ENCODE assay signal across 18 mouse cellular contexts in genomic region chr11:60367256-60367655, GRCm38 (mm10). TPM values are rescaled to one million over a fixed set of nuclear protein-coding genes. Genes with fewer than 3 reads are reported as not detected.
DNase-seq lines count a peak whose midpoint lies in the region; ATAC-seq and TF ChIP-seq lines count a peak whose summit lies in the region.
"Had no signal": no experiment of that assay in that cellular context is flagged by ENCODE, and none has a peak within 500 bp of the region (broad histone marks: within the 10 kb centered on the region; RNA-seq: fewer than 3 reads in every experiment).

No protein-coding gene starts in this region.

- ATAC-seq in intestine, postnatal 0 days, result no peak
- no peak for ATAC-seq in intestine, embryonic 16.5 days
- ATAC-seq in midbrain, postnatal 0 days (ENCODE audit: low FRiP score), result no peak
- ATAC-seq in embryonic facial prominence, embryonic 12.5 days (ENCODE audit: insufficient number of reproducible peaks, insufficient read depth, low FRiP score, low TSS enrichment), result no peak
- no peak for ATAC-seq in monocyte, adult 5-6 weeks (replicated peaks; ENCODE audit: insufficient number of reproducible peaks, low FRiP score, low TSS enrichment, poor library complexity, severe bottlenecking)
- ATAC-seq: forebrain, embryonic 15.5 days; Patski had no signal

- no peak for DNase-seq in midbrain, postnatal 0 days (ENCODE audit: low spot score)
- no peak for DNase-seq in midbrain, embryonic 10.5 days (ENCODE audit: low spot score)
- no peak for DNase-seq in retina, postnatal 1 day
- DNase-seq in testis, postnatal 10 days (ENCODE audit: low spot score), result no peak
- DNase-seq: cerebellum, adult 11 months; gastrocnemius, postnatal 10 days; heart, postnatal 4 days; right cerebral cortex, postnatal 4 days; thymus, adult 2 months had no signal

- no peak overlapping the region for H3K9ac ChIP-seq in intestine, postnatal 0 days (ENCODE audit: low read depth, low read length)
- H3K9ac ChIP-seq in intestine, embryonic 16.5 days (ENCODE audit: low read depth, low read length), result no peak overlapping the region
- no peak overlapping the region for H3K9ac ChIP-seq in midbrain, postnatal 0 days (replicated peaks; ENCODE audit: low read length, poor library complexity, severe bottlenecking)
- no peak overlapping the region for H3K9ac ChIP-seq in embryonic facial prominence, embryonic 12.5 days
- H3K9ac ChIP-seq: forebrain, embryonic 15.5 days; kidney, embryonic 15.5 days had no signal

- WGBS in intestine, postnatal 0 days, result 57% methylated on average over 3 of the region's 3 CpGs
- 63% methylated on average over 3 of the region's 3 CpGs for WGBS in intestine, embryonic 16.5 days
- 82% methylated on average over 3 of the region's 3 CpGs for WGBS in midbrain, postnatal 0 days
- WGBS in midbrain, embryonic 10.5 days, result 83% methylated on average over 3 of the region's 3 CpGs
- WGBS in embryonic facial prominence, embryonic 12.5 days, result 73% methylated on average over 3 of the region's 3 CpGs

- no peak overlapping the region for H3K4me3 ChIP-seq in intestine, postnatal 0 days (ENCODE audit: low read depth, low read length)
- no peak overlapping the region for H3K4me3 ChIP-seq in intestine, embryonic 16.5 days (ENCODE audit: low read length)
- no peak overlapping the region for H3K4me3 ChIP-seq in midbrain, postnatal 0 days (ENCODE audit: low read depth, low read length)
- H3K4me3 ChIP-seq in midbrain, embryonic 10.5 days, result no peak overlapping the region
- no peak overlapping the region for H3K4me3 ChIP-seq in embryonic facial prominence, embryonic 12.5 days
- H3K4me3 ChIP-seq: forebrain, embryonic 15.5 days; kidney, embryonic 15.5 days; neural tube, embryonic 13.5 days had no signal

- H3K9me3 ChIP-seq in intestine, postnatal 0 days (ENCODE audit: control insufficient read depth), result no peaks in the 10 kb centered on the region
- no peaks in the 10 kb centered on the region for H3K9me3 ChIP-seq in intestine, embryonic 16.5 days (ENCODE audit: control insufficient read depth, low read length)
- H3K9me3 ChIP-seq in midbrain, postnatal 0 days (ENCODE audit: low read length), result no peaks in the 10 kb centered on the region
- H3K9me3 ChIP-seq in midbrain, embryonic 10.5 days (replicated peaks), result no peaks in the 10 kb centered on the region
- no peaks in the 10 kb centered on the region for H3K9me3 ChIP-seq in embryonic facial prominence, embryonic 12.5 days
- H3K9me3 ChIP-seq: forebrain, embryonic 15.5 days; heart, embryonic 10.5 days; kidney, embryonic 15.5 days; neural tube, embryonic 13.5 days had no signal

- no peaks in the 10 kb centered on the region for H3K27me3 ChIP-seq in intestine, postnatal 0 days (replicated peaks; ENCODE audit: control insufficient read depth, insufficient read depth, low read length)
- no peaks in the 10 kb centered on the region for H3K27me3 ChIP-seq in intestine, embryonic 16.5 days (replicated peaks; ENCODE audit: control insufficient read depth, insufficient read depth, low read length)
- no peaks in the 10 kb centered on the region for H3K27me3 ChIP-seq in midbrain, postnatal 0 days (ENCODE audit: insufficient read depth, low read length)
- no peaks in the 10 kb centered on the region for H3K27me3 ChIP-seq in midbrain, embryonic 10.5 days (ENCODE audit: low read depth, poor library complexity, severe bottlenecking)
- H3K27me3 ChIP-seq in embryonic facial prominence, embryonic 12.5 days, result no peaks in the 10 kb centered on the region
- H3K27me3 ChIP-seq: forebrain, embryonic 15.5 days; kidney, embryonic 15.5 days; neural tube, embryonic 13.5 days; Patski had no signal

- no peak overlapping the region for H3K4me2 ChIP-seq in intestine, postnatal 0 days (replicated peaks; ENCODE audit: low read depth)
- no peak overlapping the region for H3K4me2 ChIP-seq in intestine, embryonic 16.5 days (ENCODE audit: low read depth, low read length)
- H3K4me2 ChIP-seq in midbrain, postnatal 0 days (ENCODE audit: low read depth, low read length, poor library complexity, severe bottlenecking), result no peak overlapping the region
- no peak overlapping the region for H3K4me2 ChIP-seq in embryonic facial prominence, embryonic 12.5 days (replicated peaks)
- H3K4me2 ChIP-seq: forebrain, embryonic 15.5 days; neural tube, embryonic 13.5 days had no signal

- no peaks in the 10 kb centered on the region for H3K36me3 ChIP-seq in intestine, postnatal 0 days (ENCODE audit: control insufficient read depth, insufficient read depth)
- H3K36me3 ChIP-seq in intestine, embryonic 16.5 days (ENCODE audit: control insufficient read depth, insufficient read depth, low read length), result no peaks in the 10 kb centered on the region
- H3K36me3 ChIP-seq in midbrain, postnatal 0 days (ENCODE audit: insufficient read depth, low read length), result no peaks in the 10 kb centered on the region
- no peaks in the 10 kb centered on the region for H3K36me3 ChIP-seq in midbrain, embryonic 10.5 days
- H3K36me3 ChIP-seq in embryonic facial prominence, embryonic 12.5 days, result no peaks in the 10 kb centered on the region
- H3K36me3 ChIP-seq: forebrain, embryonic 15.5 days; heart, embryonic 10.5 days; kidney, embryonic 15.5 days; neural tube, embryonic 13.5 days had no signal

- H3K27ac ChIP-seq in intestine, postnatal 0 days (ENCODE audit: low read depth, low read length), result no peak overlapping the region
- no peak overlapping the region for H3K27ac ChIP-seq in intestine, embryonic 16.5 days (ENCODE audit: low read length)
- H3K27ac ChIP-seq in midbrain, postnatal 0 days (ENCODE audit: low read depth, low read length), result no peak overlapping the region
- no peak overlapping the region for H3K27ac ChIP-seq in midbrain, embryonic 10.5 days (replicated peaks)
- peak overlapping the region; percentile 86 for H3K27ac ChIP-seq in embryonic facial prominence, embryonic 12.5 days
- H3K27ac ChIP-seq: forebrain, embryonic 15.5 days; neural tube, embryonic 13.5 days had no signal

- peak; percentile 57 for TF ChIP-seq CTCF in intestine, postnatal 0 days (IDR thresholded peaks at IDR 0.05; ENCODE audit: low read depth)
- peak; percentile 36 for TF ChIP-seq CTCF in midbrain, postnatal 0 days (IDR thresholded peaks at IDR 0.05)

- H3K4me1 ChIP-seq in intestine, postnatal 0 days (replicated peaks; ENCODE audit: control insufficient read depth, insufficient read depth, low read length), result no peaks in the 10 kb centered on the region
- peaks cover 8% of the 10 kb centered on the region; the same call in 1 of the 2 replicates for H3K4me1 ChIP-seq in intestine, embryonic 16.5 days (ENCODE audit: control insufficient read depth, insufficient read depth, low read length)
- H3K4me1 ChIP-seq in midbrain, postnatal 0 days (ENCODE audit: insufficient read depth, low read length), result no peaks in the 10 kb centered on the region
- H3K4me1 ChIP-seq in midbrain, embryonic 10.5 days, result peaks cover 11% of the 10 kb centered on the region
- H3K4me1 ChIP-seq in embryonic facial prominence, embryonic 12.5 days, result peaks cover 18% of the 10 kb centered on the region
- H3K4me1 ChIP-seq: forebrain, embryonic 15.5 days had no signal

RNA-seq across cellular contexts. Expression of gene Drc3, which starts 14.1 kb away (rescaled TPM):
- polyA plus RNA-seq in intestine, postnatal 0 days (2015; fragmentation: Nextera tagmentation; extraction: Ambion mirVana), result 1.7 and 1.9 TPM in 2 replicates
- polyA plus RNA-seq in intestine, embryonic 16.5 days (2015; fragmentation: Nextera tagmentation; extraction: Ambion mirVana), result 1.9 and 2.2 TPM in 2 replicates
- total RNA-seq in midbrain, postnatal 0 days (2014; rRNA removed), result 9.2 and 14.1 TPM in 2 replicates
- polyA plus RNA-seq in midbrain, postnatal 0 days (2015; fragmentation: Nextera tagmentation; extraction: Ambion mirVana), result 7.1 and 8.6 TPM in 2 replicates
- polyA plus RNA-seq in midbrain, embryonic 10.5 days (2016; fragmentation: Nextera tagmentation; extraction: Ambion mirVana), result 1.7 and 1.8 TPM in 2 replicates
- 2.0 and 2.3 TPM in 2 replicates for polyA plus RNA-seq in embryonic facial prominence, embryonic 12.5 days (2016; fragmentation: Nextera tagmentation; extraction: Ambion mirVana)
- total RNA-seq in monocyte, adult 5-6 weeks (2017), result 0.39 TPM in 1 of 3 replicates, not detected in the others

RNA-seq across cellular contexts. Expression of gene Tom1l2, which starts 14.6 kb away (rescaled TPM):
- 29.6 and 35.1 TPM in 2 replicates for polyA plus RNA-seq in intestine, postnatal 0 days (2015; fragmentation: Nextera tagmentation; extraction: Ambion mirVana)
- 29.6 and 33.8 TPM in 2 replicates for polyA plus RNA-seq in intestine, embryonic 16.5 days (2015; fragmentation: Nextera tagmentation; extraction: Ambion mirVana)
- 108 and 120 TPM in 2 replicates for total RNA-seq in midbrain, postnatal 0 days (2014; rRNA removed)
- 49.4 and 51.6 TPM in 2 replicates for polyA plus RNA-seq in midbrain, postnatal 0 days (2015; fragmentation: Nextera tagmentation; extraction: Ambion mirVana)
- 17.6 and 26.2 TPM in 2 replicates for polyA plus RNA-seq in midbrain, embryonic 10.5 days (2016; fragmentation: Nextera tagmentation; extraction: Ambion mirVana)
- 28.4 and 28.7 TPM in 2 replicates for polyA plus RNA-seq in embryonic facial prominence, embryonic 12.5 days (2016; fragmentation: Nextera tagmentation; extraction: Ambion mirVana)
- 4.2 to 14.6 TPM (median 9.3 TPM) in 3 replicates for total RNA-seq in monocyte, adult 5-6 weeks (2017)

RNA-seq across cellular contexts. Expression of gene Gid4, which starts 49.7 kb away (rescaled TPM):
- polyA plus RNA-seq in intestine, postnatal 0 days (2015; fragmentation: Nextera tagmentation; extraction: Ambion mirVana), result 11.3 and 12.2 TPM in 2 replicates
- 20.4 and 22.4 TPM in 2 replicates for polyA plus RNA-seq in intestine, embryonic 16.5 days (2015; fragmentation: Nextera tagmentation; extraction: Ambion mirVana)
- 32.2 and 33.0 TPM in 2 replicates for total RNA-seq in midbrain, postnatal 0 days (2014; rRNA removed)
- 19.2 and 20.1 TPM in 2 replicates for polyA plus RNA-seq in midbrain, postnatal 0 days (2015; fragmentation: Nextera tagmentation; extraction: Ambion mirVana)
- polyA plus RNA-seq in midbrain, embryonic 10.5 days (2016; fragmentation: Nextera tagmentation; extraction: Ambion mirVana), result 31.7 and 32.5 TPM in 2 replicates
- polyA plus RNA-seq in embryonic facial prominence, embryonic 12.5 days (2016; fragmentation: Nextera tagmentation; extraction: Ambion mirVana), result 28.0 and 28.9 TPM in 2 replicates
- total RNA-seq in monocyte, adult 5-6 weeks (2017), result 8.1 to 14.6 TPM (median 11.8 TPM) in 3 replicates

RNA-seq across cellular contexts. Expression of gene Atpaf2, which starts 51.0 kb away (rescaled TPM):
- polyA plus RNA-seq in intestine, postnatal 0 days (2015; fragmentation: Nextera tagmentation; extraction: Ambion mirVana), result 60.3 and 70.4 TPM in 2 replicates
- polyA plus RNA-seq in intestine, embryonic 16.5 days (2015; fragmentation: Nextera tagmentation; extraction: Ambion mirVana), result 72.0 and 78.9 TPM in 2 replicates
- total RNA-seq in midbrain, postnatal 0 days (2014; rRNA removed), result 34.8 and 42.3 TPM in 2 replicates
- 47.9 and 48.1 TPM in 2 replicates for polyA plus RNA-seq in midbrain, postnatal 0 days (2015; fragmentation: Nextera tagmentation; extraction: Ambion mirVana)
- polyA plus RNA-seq in midbrain, embryonic 10.5 days (2016; fragmentation: Nextera tagmentation; extraction: Ambion mirVana), result 51.8 and 52.1 TPM in 2 replicates
- 48.8 and 51.9 TPM in 2 replicates for polyA plus RNA-seq in embryonic facial prominence, embryonic 12.5 days (2016; fragmentation: Nextera tagmentation; extraction: Ambion mirVana)
- 27.7 to 54.4 TPM (median 42.7 TPM) in 3 replicates for total RNA-seq in monocyte, adult 5-6 weeks (2017)
